ENCODE assay signal across 8 mouse cellular contexts in genomic region chr3:107037536-107038155, GRCm38 (mm10). TPM values are rescaled to one million over a fixed set of nuclear protein-coding genes. Genes with fewer than 3 reads are reported as not detected.
DNase-seq lines count a peak whose midpoint lies in the region; ATAC-seq and TF ChIP-seq lines count a peak whose summit lies in the region.

No protein-coding gene starts in this region.

- 0 out of 2 replicates have a peak, but pooled peaks have one; percentile 2 for ATAC-seq in frontal cortex, adult (ENCODE audit: low TSS enrichment)
- ATAC-seq in stomach, embryonic 15.5 days (ENCODE audit: insufficient read depth, low FRiP score, low read depth), result no peak
- no peak for ATAC-seq in stomach, postnatal 0 days (ENCODE audit: low FRiP score, low TSS enrichment)

- no peak for TF ChIP-seq CTCF in stomach, postnatal 0 days (IDR thresholded peaks at IDR 0.05; ENCODE audit: low read depth)

- 73% methylated on average over 16 of the region's 16 CpGs for WGBS in stomach, embryonic 15.5 days
- WGBS in stomach, postnatal 0 days, result 76% methylated on average over 16 of the region's 16 CpGs

- TF ChIP-seq EP300 in stomach, postnatal 0 days (optimal IDR thresholded peaks at IDR 0.05), result no peak

- no peaks in the 10 kb centered on the region for H3K36me3 ChIP-seq in stomach, embryonic 15.5 days
- no peaks in the 10 kb centered on the region for H3K36me3 ChIP-seq in stomach, postnatal 0 days (ENCODE audit: control insufficient read depth, insufficient read depth, low read length)

- no peaks in the 10 kb centered on the region for H3K9me3 ChIP-seq in stomach, embryonic 15.5 days
- H3K9me3 ChIP-seq in stomach, postnatal 0 days (ENCODE audit: control insufficient read depth, low read length), result no peaks in the 10 kb centered on the region

- intact Hi-C loops in left cerebral cortex, postnatal 36 days (cut with DNase I), result loop anchor here (5.0 kb wide), 2 partner anchors 80 to 95 kb away; no protein-coding TSS in a partner anchor

- H3K9ac ChIP-seq in stomach, embryonic 15.5 days, result no peak overlapping the region
- no peak overlapping the region for H3K9ac ChIP-seq in stomach, postnatal 0 days (ENCODE audit: low read length)

- peak overlapping the region; percentile 99; the same call in 1 of the 2 replicates for H3K4me2 ChIP-seq in stomach, embryonic 15.5 days
- H3K4me2 ChIP-seq in stomach, postnatal 0 days (replicated peaks; ENCODE audit: low read depth), result no peak overlapping the region

- no peak overlapping the region for H3K27ac ChIP-seq in stomach, embryonic 15.5 days
- no peak overlapping the region for H3K27ac ChIP-seq in stomach, postnatal 0 days (replicated peaks)

- peak overlapping the region; percentile 64; the same call in 1 of the 2 replicates for H3K4me3 ChIP-seq in stomach, embryonic 15.5 days (replicated peaks)
- H3K4me3 ChIP-seq in stomach, postnatal 0 days (ENCODE audit: low read depth, low read length), result no peak overlapping the region

- DNase-seq in frontal cortex, postnatal 36 days (ENCODE audit: low spot score in 2 of 2), result no peak
- DNase-seq in stomach, postnatal 0 days (ENCODE audit: low spot score), result no peak
- peak; percentile 32 to 37 for DNase-seq in left cerebral cortex, postnatal 36 days (ENCODE audit: low spot score in 2 of 2)
- peak; percentile 28 to 39 for DNase-seq in natural killer cell, adult 2 months (ENCODE audit: low spot score in 2 of 2)
- DNase-seq in adrenal gland, postnatal 10 days, result no peak
- DNase-seq in adrenal gland, postnatal 25 days, result no peak

- H3K27me3 ChIP-seq in stomach, embryonic 15.5 days (replicated peaks), result peaks cover 13% of the 10 kb centered on the region; the same call in 1 of the 2 replicates
- H3K27me3 ChIP-seq in stomach, postnatal 0 days (ENCODE audit: control insufficient read depth, insufficient read depth, low read length), result no peaks in the 10 kb centered on the region

- peaks cover 12% of the 10 kb centered on the region; the same call in 1 of the 2 replicates for H3K4me1 ChIP-seq in stomach, embryonic 15.5 days
- no peaks in the 10 kb centered on the region for H3K4me1 ChIP-seq in stomach, postnatal 0 days (replicated peaks; ENCODE audit: control insufficient read depth, insufficient read depth)

RNA-seq across cellular contexts. Expression of gene Kcna3, which starts 1.7 kb away (rescaled TPM):
- polyA plus RNA-seq in stomach, embryonic 15.5 days (2015; fragmentation: Nextera tagmentation; extraction: Ambion mirVana), result 1.1 and 1.2 TPM in 2 replicates
- polyA plus RNA-seq in stomach, postnatal 0 days (2015; fragmentation: Nextera tagmentation; extraction: Ambion mirVana), result 0.15 and 0.34 TPM in 2 replicates
- total RNA-seq in left cerebral cortex, postnatal 36 days (2021), result 10 to 100 TPM; 30.7 to 31.1 TPM
- 1 to 10 TPM in 1 of 2 experiments, under 1 TPM in 1; 1.00 to 1.2 TPM for total RNA-seq in adrenal gland, postnatal 10 days (2021)
- 0.79 TPM in 1 of 2 replicates, not detected in the other for total RNA-seq in adrenal gland, postnatal 25 days (2021)

Comparison
In these comparisons a context has a peak if more than half of its experiments do, and no peak if none do; other contexts are left out.
1. DNase-seq: peak in left cerebral cortex, postnatal 36 days (2 of 2) and natural killer cell, adult 2 months (2 of 2); none in frontal cortex, postnatal 36 days (0 of 2), stomach, postnatal 0 days (single experiment), adrenal gland, postnatal 10 days (single experiment) and adrenal gland, postnatal 25 days (single experiment).
2. RNA of gene Kcna3, which starts 1.7 kb away (total RNA-seq): 30.7 to 31.1 TPM in left cerebral cortex, postnatal 36 days; 1.00 to 1.2 TPM in adrenal gland, postnatal 10 days and 0.79 TPM in adrenal gland, postnatal 25 days; every median in the first group is over 10 times any median in the second.